Mouse (Mus musculus) C2C12 (cell line): ENCODE data around the gene Mrpl22. TPM values are rescaled to one million over a fixed set of nuclear protein-coding genes. Genes with fewer than 3 reads are reported as not detected.

Experiments used
- H3K27me3 ChIP-seq: one replicate; pipeline ENCODE4 v1.6.1; 2011; ENCODE audit not compliant: control insufficient read depth, insufficient read depth, insufficient read length
- H3K36me3 ChIP-seq: one replicate; pipeline ENCODE4 v1.6.1; 2011; ENCODE audit not compliant: control insufficient read depth, insufficient read depth
- H3K4me3 ChIP-seq: one replicate; pipeline ENCODE4 v1.5.1; 2011; ENCODE audit warnings: mild to moderate bottlenecking, control low read depth; ENCODE audit not compliant: poor library complexity, insufficient read depth, severe bottlenecking
- H3K79me2 ChIP-seq: one replicate; pipeline ENCODE4 v1.6.1; 2011; ENCODE audit not compliant: control insufficient read depth, insufficient read depth
- H3K79me3 ChIP-seq: one replicate; pipeline ENCODE4 v1.6.1; 2011; ENCODE audit warnings: low read depth, control low read depth
- H3ac ChIP-seq: one replicate; pipeline ENCODE3; 2011; ENCODE audit warnings: low read depth; ENCODE audit not compliant: control insufficient read depth, insufficient read length
- CEBPB ChIP-seq: IDR thresholded peaks from one replicate; pipeline ENCODE4 v1.6.1; 2011; ENCODE audit warnings: low read depth, mild to moderate bottlenecking, control low read depth, moderate library complexity
- CTCF ChIP-seq: IDR thresholded peaks from one replicate; pipeline ENCODE4 v1.5.1; 2011; ENCODE audit not compliant: control insufficient read depth, insufficient read depth, insufficient read length
- FOSL1 ChIP-seq: IDR thresholded peaks from one replicate; pipeline ENCODE4 v1.8.0; 2011; ENCODE audit warnings: mild to moderate bottlenecking, low read length; ENCODE audit not compliant: poor library complexity, insufficient read depth, severe bottlenecking
- MAX ChIP-seq: IDR thresholded peaks from one replicate; pipeline ENCODE4 v1.6.1; 2011; ENCODE audit warnings: mild to moderate bottlenecking, control low read depth
- MYOD1 ChIP-seq: IDR thresholded peaks from one replicate; pipeline ENCODE4 v1.6.1; 2011; ENCODE audit warnings: low read depth; ENCODE audit not compliant: control insufficient read depth, insufficient read length
- MYOG ChIP-seq: IDR thresholded peaks from one replicate; pipeline ENCODE4 v1.6.1; 2011; ENCODE audit not compliant: control insufficient read depth, insufficient read length; ENCODE audit errors: extremely low read depth
- USF1 ChIP-seq: IDR thresholded peaks from one replicate; pipeline ENCODE4 v1.6.1; 2011; ENCODE audit warnings: low read depth, mild to moderate bottlenecking, control low read depth, moderate library complexity
- polyA plus RNA-seq: library from polyadenylated mRNA; unstranded; fragments of >200 nt; fragmentation: generic; extraction: Trizol; gene quantifications from one replicate; pipeline ENCODE4 v1.2.1, GENCODE M21; 2012; ENCODE audit warnings: missing spikeins

Gene Mrpl22
- polyA plus RNA-seq, 1 experiment: 106 TPM

GRCm38 (mm10) chr11:58139466-58139865 lies 32.0 kb upstream of the Mrpl22 start:
- TF ChIP-seq USF1 (no peak), FOSL1 (no peak), CEBPB (no peak), MYOD1 (no peak), MYOG (no peak), CTCF (no peak), MAX (no peak)
- Histone ChIP-seq H3K27me3 (no peaks in the 10 kb centered on the region), H3K4me3 (no peak overlapping the region), H3K79me3 (no peaks in the 10 kb centered on the region), H3K36me3 (peaks cover 92% of the 10 kb centered on the region), H3ac (no peak overlapping the region), H3K79me2 (no peaks in the 10 kb centered on the region)

GRCm38 (mm10) chr11:58143704-58144426 lies 27.6 kb upstream of the Mrpl22 start:
- peaks cover 86% of the 10 kb centered on the region for H3K36me3 ChIP-seq
- no peaks in the 10 kb centered on the region for H3K27me3 ChIP-seq
- no peaks in the 10 kb centered on the region for H3K79me3 ChIP-seq
- H3K79me2 ChIP-seq: no peaks in the 10 kb centered on the region
- no peak overlapping the region for H3ac ChIP-seq
- no peak overlapping the region for H3K4me3 ChIP-seq
- TF ChIP-seq MYOG: no peak
- TF ChIP-seq MAX: no peak
- no peak for TF ChIP-seq CTCF
- no peak for TF ChIP-seq FOSL1
- no peak for TF ChIP-seq CEBPB
- TF ChIP-seq MYOD1: no peak
- no peak for TF ChIP-seq USF1

- H3K79me2 ChIP-seq: no peaks in the 10 kb centered on the region
- no peak overlapping the region for H3K4me3 ChIP-seq
- H3K79me3 ChIP-seq: no peaks in the 10 kb centered on the region
- no peaks in the 10 kb centered on the region for H3K27me3 ChIP-seq
- TF ChIP-seq MYOD1 (no peak), FOSL1 (no peak), USF1 (no peak), CTCF (no peak), CEBPB (no peak)
- no peak overlapping the region for H3ac ChIP-seq
- peaks cover 86% of the 10 kb centered on the region for H3K36me3 ChIP-seq
Measured at GRCm38 (mm10) chr11:58146241-58146640, 25.2 kb upstream of the Mrpl22 start.

- Histone ChIP-seq H3ac (no peak overlapping the region), H3K79me3 (no peaks in the 10 kb centered on the region), H3K27me3 (no peaks in the 10 kb centered on the region), H3K36me3 (peaks cover 85% of the 10 kb centered on the region), H3K79me2 (no peaks in the 10 kb centered on the region), H3K4me3 (no peak overlapping the region)
- TF ChIP-seq USF1: no peak
- TF ChIP-seq MAX: no peak
- no peak for TF ChIP-seq MYOG
- TF ChIP-seq CEBPB: no peak
- TF ChIP-seq MYOD1: no peak
- no peak for TF ChIP-seq FOSL1
- TF ChIP-seq CTCF: no peak
Measured at GRCm38 (mm10) chr11:58155458-58155857, 16.0 kb upstream of the Mrpl22 start.

- Histone ChIP-seq H3K36me3 (peaks cover 87% of the 10 kb centered on the region), H3K79me2 (no peaks in the 10 kb centered on the region), H3K27me3 (no peaks in the 10 kb centered on the region), H3K79me3 (no peaks in the 10 kb centered on the region), H3K4me3 (no peak overlapping the region), H3ac (no peak overlapping the region)
- TF ChIP-seq MYOD1 (no peak), FOSL1 (no peak), MYOG (no peak), CEBPB (no peak), USF1 (no peak), MAX (no peak), CTCF (no peak)
Measured at GRCm38 (mm10) chr11:58156871-58157270, 14.6 kb upstream of the Mrpl22 start.

- no peak overlapping the region for H3ac ChIP-seq
- H3K4me3 ChIP-seq: no peak overlapping the region
- no peak for TF ChIP-seq USF1
- TF ChIP-seq CTCF: no peak
- no peak for TF ChIP-seq CEBPB
- TF ChIP-seq MYOG: no peak
- TF ChIP-seq MAX: no peak
- TF ChIP-seq FOSL1: no peak
- TF ChIP-seq MYOD1: no peak
- no peaks in the 10 kb centered on the region for H3K27me3 ChIP-seq
- peaks cover 61% of the 10 kb centered on the region for H3K36me3 ChIP-seq
- H3K79me2 ChIP-seq: peaks cover 41% of the 10 kb centered on the region
- peaks cover 22% of the 10 kb centered on the region for H3K79me3 ChIP-seq
Measured at GRCm38 (mm10) chr11:58165072-58165471, 6.4 kb upstream of the Mrpl22 start.
